Mouse (Mus musculus) B cell, adult 2 months (primary cell): ENCODE measurements around the gene Olfr917.

Experiments
- DNase-seq, 2 experiments: peaks; one replicate each; pipeline ENCODE4 v3.0.0; 2022

The Olfr917 gene

GRCm38 (mm10) chr9:38665742-38666141 is at the start of gene Olfr917:
Olfr917 (minus strand) TSS chr9:38665842.
- no peak for DNase-seq

- no peak for DNase-seq
Measured at GRCm38 (mm10) chr9:38674501-38674900, 8.9 kb upstream of the Olfr917 start, which contains the start of gene Olfr918. Olfr918 (minus strand) TSS chr9:38674601.

- no peak for DNase-seq
Measured at GRCm38 (mm10) chr9:38672887-38673286, 7.2 kb upstream of the Olfr917 start.

GRCm38 (mm10) chr9:38659775-38660174 is 5.9 kb downstream of the Olfr917 start, which contains the start of gene Olfr916:
Olfr916 (minus strand) TSS chr9:38659875.
- DNase-seq: no peak

GRCm38 (mm10) chr9:38632406-38632805 is 33.2 kb downstream of the Olfr917 start:
- DNase-seq: no peak
